Mouse (Mus musculus) heart, embryonic 10.5 days (tissue): ENCODE data around the gene Papln. TPM values are rescaled to one million over a fixed set of nuclear protein-coding genes. Genes with fewer than 3 reads are reported as not detected.
A peak's percentile ranks its signal among the peaks of the same experiment; 100 is the strongest.

Experiments
- DNase-seq: peaks from one replicate; pipeline ENCODE4 v3.0.0-alpha.2; 2017; ENCODE audit warnings: low spot score
- H3K27ac ChIP-seq: fragments of 300-500 bp; sonication (generic); 2 replicates; pipeline ENCODE4 v1.5.1; 2016; ENCODE audit warnings: mild to moderate bottlenecking
- H3K27me3 ChIP-seq: fragments of 300-500 bp; sonication (generic); 2 replicates; pipeline ENCODE4 v1.6.1; 2016; ENCODE audit warnings: mild to moderate bottlenecking; ENCODE audit not compliant: poor library complexity, insufficient read depth, severe bottlenecking
- H3K36me3 ChIP-seq: fragments of 300-500 bp; sonication (generic); 2 replicates; pipeline ENCODE4 v1.6.1; 2016; ENCODE audit warnings: mild to moderate bottlenecking, moderate library complexity
- H3K4me1 ChIP-seq: fragments of 300-500 bp; sonication (generic); 2 replicates; pipeline ENCODE4 v1.6.1; 2016; ENCODE audit warnings: mild to moderate bottlenecking
- H3K4me3 ChIP-seq: fragments of 300-500 bp; sonication (generic); 2 replicates; pipeline ENCODE4 v1.5.1; 2016; ENCODE audit warnings: mild to moderate bottlenecking, moderate library complexity
- H3K9me3 ChIP-seq: fragments of 300-500 bp; sonication (generic); 2 replicates; pipeline ENCODE4 v1.6.1; 2016; ENCODE audit warnings: mild to moderate bottlenecking, moderate library complexity
- WGBS: fragments of 180-500 bp; shearing (Covaris S2); methylation state at CpG from one replicate; pipeline ENCODE4 v1.1.7; 2016; 5-methylcytosine and 5-hydroxymethylcytosine counted together
- polyA plus RNA-seq: library from polyadenylated mRNA; unstranded; fragments of >200 nt; fragmentation: Nextera tagmentation; extraction: Ambion mirVana; gene quantifications from 2 replicates; pipeline ENCODE4 v1.2.1, GENCODE M21; 2016

The Papln gene
- polyA plus RNA-seq, result 0.15 and 0.38 TPM in 2 replicates

- no peaks in the 10 kb centered on the region for H3K36me3 ChIP-seq
- peak within 1 kb of the TSS; percentile 75 for H3K27ac ChIP-seq
- WGBS, result 10% methylated on average over 31 of the region's 31 CpGs
Observed at GRCm38 (mm10) chr12:83763311-83764043, at the start of gene Papln. TSS of gene Papln (plus strand) at chr12:83763634.

GRCm38 (mm10) chr12:83713749-83714148, 49.7 kb upstream of the Papln start:
- Histone ChIP-seq H3K27ac (no peak overlapping the region), H3K4me3 (no peak overlapping the region), H3K36me3 (peaks cover 67% of the 10 kb centered on the region), H3K27me3 (no peaks in the 10 kb centered on the region), H3K9me3 (no peaks in the 10 kb centered on the region), H3K4me1 (no peaks in the 10 kb centered on the region)
- no peak for DNase-seq
- WGBS, result 52% methylated on average over 2 of the region's 2 CpGs

More at GRCm38 (mm10) chr12:83763311-83764043, at the start of gene Papln:
- no peaks in the 10 kb centered on the region for H3K9me3 ChIP-seq
- peaks cover 42% of the 10 kb centered on the region for H3K4me1 ChIP-seq
- peak; percentile 76 for DNase-seq
- peak within 1 kb of the TSS; percentile 58 for H3K4me3 ChIP-seq
- peaks cover 22% of the 10 kb centered on the region; the same call in 1 of the 2 replicates for H3K27me3 ChIP-seq

- no peak overlapping the region for H3K4me3 ChIP-seq
- H3K4me1 ChIP-seq, result 0 out of 2 replicates have a peak, but pooled peaks cover 9% of the 10 kb centered on the region
- peaks cover 73% of the 10 kb centered on the region for H3K36me3 ChIP-seq
- WGBS, result 92% methylated on average over 15 of the region's 15 CpGs
- H3K27ac ChIP-seq, result no peak overlapping the region
- no peaks in the 10 kb centered on the region for H3K9me3 ChIP-seq
- DNase-seq, result no peak
- H3K27me3 ChIP-seq, result no peaks in the 10 kb centered on the region
Observed at GRCm38 (mm10) chr12:83716416-83717184, 46.8 kb upstream of the Papln start.

GRCm38 (mm10) chr12:83719431-83719830, 44.0 kb upstream of the Papln start:
- H3K4me1 ChIP-seq, result peaks cover 15% of the 10 kb centered on the region; the same call in 1 of the 2 replicates
- no peak overlapping the region for H3K27ac ChIP-seq
- peaks cover 68% of the 10 kb centered on the region for H3K36me3 ChIP-seq
- no peaks in the 10 kb centered on the region for H3K27me3 ChIP-seq
- DNase-seq, result no peak
- H3K4me3 ChIP-seq, result no peak overlapping the region
- H3K9me3 ChIP-seq, result no peaks in the 10 kb centered on the region
- 88% methylated on average over 1 of the region's 1 CpGs for WGBS

GRCm38 (mm10) chr12:83721281-83721680, 42.2 kb upstream of the Papln start:
- Histone ChIP-seq H3K4me3 (no peak overlapping the region), H3K27ac (no peak overlapping the region), H3K4me1 (peaks cover 23% of the 10 kb centered on the region; the same call in 1 of the 2 replicates), H3K36me3 (peaks cover 69% of the 10 kb centered on the region), H3K9me3 (no peaks in the 10 kb centered on the region), H3K27me3 (no peaks in the 10 kb centered on the region)
- 74% methylated on average over 6 of the region's 6 CpGs for WGBS
- DNase-seq, result no peak

GRCm38 (mm10) chr12:83723037-83723436, 40.4 kb upstream of the Papln start:
- H3K36me3 ChIP-seq, result peaks cover 56% of the 10 kb centered on the region

GRCm38 (mm10) chr12:83726510-83727308, 36.7 kb upstream of the Papln start:
- DNase-seq, result no peak
- no peak overlapping the region for H3K4me3 ChIP-seq
- H3K9me3 ChIP-seq, result no peaks in the 10 kb centered on the region
- H3K36me3 ChIP-seq, result peaks cover 75% of the 10 kb centered on the region
- no peak overlapping the region for H3K27ac ChIP-seq
- 86% methylated on average over 12 of the region's 12 CpGs for WGBS
- H3K4me1 ChIP-seq, result peaks cover 14% of the 10 kb centered on the region; the same call in 1 of the 2 replicates
- H3K27me3 ChIP-seq, result no peaks in the 10 kb centered on the region

More at GRCm38 (mm10) chr12:83723037-83723436, 40.4 kb upstream of the Papln start:
- H3K4me1 ChIP-seq, result peaks cover 23% of the 10 kb centered on the region; the same call in 1 of the 2 replicates
- no peak for DNase-seq
- no peaks in the 10 kb centered on the region for H3K9me3 ChIP-seq
- no peaks in the 10 kb centered on the region for H3K27me3 ChIP-seq
- 66% methylated on average over 3 of the region's 3 CpGs for WGBS
- no peak overlapping the region for H3K27ac ChIP-seq
- no peak overlapping the region for H3K4me3 ChIP-seq

GRCm38 (mm10) chr12:83732225-83732624, 31.2 kb upstream of the Papln start:
- no peak overlapping the region for H3K4me3 ChIP-seq
- 94% methylated on average over 5 of the region's 5 CpGs for WGBS
- H3K27ac ChIP-seq, result no peak overlapping the region
- no peaks in the 10 kb centered on the region for H3K9me3 ChIP-seq
- H3K36me3 ChIP-seq, result peaks cover 80% of the 10 kb centered on the region
- no peaks in the 10 kb centered on the region for H3K27me3 ChIP-seq
- H3K4me1 ChIP-seq, result peaks cover 5% of the 10 kb centered on the region; the same call in 1 of the 2 replicates
- DNase-seq, result no peak

- no peaks in the 10 kb centered on the region for H3K27me3 ChIP-seq
- H3K9me3 ChIP-seq, result no peaks in the 10 kb centered on the region
- peaks cover 13% of the 10 kb centered on the region; the same call in 1 of the 2 replicates for H3K4me1 ChIP-seq
- H3K27ac ChIP-seq, result no peak overlapping the region
- H3K4me3 ChIP-seq, result no peak overlapping the region
- 90% methylated on average over 10 of the region's 10 CpGs for WGBS
- H3K36me3 ChIP-seq, result peaks cover 76% of the 10 kb centered on the region
- DNase-seq, result no peak
Observed at GRCm38 (mm10) chr12:83734047-83734446, 29.4 kb upstream of the Papln start.

GRCm38 (mm10) chr12:83736236-83736635, 27.2 kb upstream of the Papln start:
- peaks cover 55% of the 10 kb centered on the region for H3K36me3 ChIP-seq
- H3K4me3 ChIP-seq, result no peak overlapping the region
- H3K9me3 ChIP-seq, result no peaks in the 10 kb centered on the region
- WGBS, result 70% methylated on average over 8 of the region's 8 CpGs
- no peak overlapping the region for H3K27ac ChIP-seq
- H3K27me3 ChIP-seq, result no peaks in the 10 kb centered on the region
- H3K4me1 ChIP-seq, result peaks cover 13% of the 10 kb centered on the region; the same call in 1 of the 2 replicates
- DNase-seq, result no peak

GRCm38 (mm10) chr12:83738651-83739050, 24.8 kb upstream of the Papln start:
- no peak for DNase-seq
- Histone ChIP-seq H3K4me1 (peaks cover 23% of the 10 kb centered on the region; the same call in 1 of the 2 replicates), H3K36me3 (peaks cover 32% of the 10 kb centered on the region), H3K4me3 (no peak overlapping the region), H3K9me3 (no peaks in the 10 kb centered on the region), H3K27ac (no peak overlapping the region), H3K27me3 (no peaks in the 10 kb centered on the region)
- WGBS, result 92% methylated on average over 1 of the region's 1 CpGs

GRCm38 (mm10) chr12:83741722-83742121, 21.7 kb upstream of the Papln start:
- DNase-seq, result no peak
- WGBS, result 76% methylated on average over 5 of the region's 5 CpGs

More at GRCm38 (mm10) chr12:83741722-83742121, 21.7 kb upstream of the Papln start:
- H3K36me3 ChIP-seq, result peaks cover 6% of the 10 kb centered on the region; the same call in 1 of the 2 replicates
- H3K4me3 ChIP-seq, result no peak overlapping the region
- no peaks in the 10 kb centered on the region for H3K9me3 ChIP-seq
- no peaks in the 10 kb centered on the region for H3K27me3 ChIP-seq
- peaks cover 25% of the 10 kb centered on the region; the same call in 1 of the 2 replicates for H3K4me1 ChIP-seq
- H3K27ac ChIP-seq, result no peak overlapping the region
